Mouse (Mus musculus) megakaryocyte progenitor cell, adult 5-6 weeks (primary cell): ENCODE results near the gene Plet1. TPM values are rescaled to one million over a fixed set of nuclear protein-coding genes. Genes with fewer than 3 reads are reported as not detected.

Experiments used
- ATAC-seq: replicated peaks from 2 replicates; pipeline ENCODE4 v1.8.0; 2016; ENCODE audit warnings: mild to moderate bottlenecking, moderate TSS enrichment, inconsistent platforms; ENCODE audit not compliant: poor library complexity
- total RNA-seq, 2 experiments: library from RNA; stranded (forward) in 1 of 2; stranded (reverse) in 1 of 2; fragments of 157-497, 149-512 nt in 1 of 2; fragments of 200-1000 nt in 1 of 2; gene quantifications; 2 replicates each; pipeline versions ENCODE4 v1.2.3 to v1.2.4; 2015 to 2017

The Plet1 gene
- total RNA-seq, 2 experiments from 2014 or later: 0.35 to 0.54 TPM

GRCm38 (mm10) chr9:50533328-50533727 is 39.0 kb downstream of the Plet1 start:
- peak; percentile 51 for ATAC-seq

GRCm38 (mm10) chr9:50533791-50534190 is 39.5 kb downstream of the Plet1 start:
- peak; percentile 37 for ATAC-seq

- no peak for ATAC-seq
These were observed 41.6 kb downstream of the Plet1 start for GRCm38 (mm10) chr9:50535930-50536329.

GRCm38 (mm10) chr9:50536603-50537135 is 42.3 kb downstream of the Plet1 start:
- ATAC-seq: no peak

GRCm38 (mm10) chr9:50537295-50537694 is 43.0 kb downstream of the Plet1 start:
- ATAC-seq: peak; percentile 27

- peak; percentile 58 for ATAC-seq
These were observed 45.8 kb downstream of the Plet1 start for GRCm38 (mm10) chr9:50540170-50540569.

- no peak for ATAC-seq
These were observed 48.1 kb downstream of the Plet1 start for GRCm38 (mm10) chr9:50542401-50542800.

- ATAC-seq: peak; percentile 70
These were observed 53.6 kb downstream of the Plet1 start for GRCm38 (mm10) chr9:50547859-50548478.

- no peak for ATAC-seq
These were observed 54.6 kb downstream of the Plet1 start for GRCm38 (mm10) chr9:50548936-50549335.

- peak; percentile 45 for ATAC-seq
These were observed 57.9 kb downstream of the Plet1 start for GRCm38 (mm10) chr9:50552206-50552605.

GRCm38 (mm10) chr9:50553547-50553946 is 59.2 kb downstream of the Plet1 start:
- peak; percentile 49; the same call in 1 of the 2 replicates for ATAC-seq

GRCm38 (mm10) chr9:50554241-50555093 is 60.1 kb downstream of the Plet1 start, which contains the start of gene Il18:
Gene Il18, plus strand, starts transcription at chr9:50554827.
- ATAC-seq: peak; percentile 81

- ATAC-seq: no peak
These were observed 60.7 kb downstream of the Plet1 start, which contains the start of gene Bco2 for GRCm38 (mm10) chr9:50555094-50555446. Gene Bco2, minus strand, starts transcription at chr9:50555181.

Other genes with a start within 250 kb of the Plet1 start
- gene Rpl10-ps3, start 149.6 kb upstream of the Plet1 start, total RNA-seq (2015): 1,620 and 1,730 TPM in 2 replicates
- 240 and 354 TPM in 2 replicates for gene Rpl10-ps3, start 149.6 kb upstream of the Plet1 start, total RNA-seq (2017)
- 107 and 121 TPM in 2 replicates for gene Pts, start 34.2 kb downstream of the Plet1 start, total RNA-seq (2015)
- gene Pts, start 34.2 kb downstream of the Plet1 start, total RNA-seq (2017): 54.6 and 63.6 TPM in 2 replicates
- gene Il18, start 60.3 kb downstream of the Plet1 start, total RNA-seq (2015): 2.9 and 5.0 TPM in 2 replicates
- 0.37 and 1.5 TPM in 2 replicates for gene Il18, start 60.3 kb downstream of the Plet1 start, total RNA-seq (2017)
- 0.35 and 1.2 TPM in 2 replicates for gene Bco2, start 60.7 kb downstream of the Plet1 start, total RNA-seq (2015)
- 0.21 and 0.61 TPM in 2 replicates for gene Bco2, start 60.7 kb downstream of the Plet1 start, total RNA-seq (2017)
- not detected in 2 replicates for gene Tex12, start 66.8 kb downstream of the Plet1 start, total RNA-seq (2015)
- gene Tex12, start 66.8 kb downstream of the Plet1 start, total RNA-seq (2017): not detected in 2 replicates
- gene Sdhd, start 109.3 kb downstream of the Plet1 start, total RNA-seq (2015): 252 and 258 TPM in 2 replicates
- gene Sdhd, start 109.3 kb downstream of the Plet1 start, total RNA-seq (2017): 194 and 222 TPM in 2 replicates
- gene Timm8b, start 109.4 kb downstream of the Plet1 start, total RNA-seq (2015): 109 and 110 TPM in 2 replicates
- gene Timm8b, start 109.4 kb downstream of the Plet1 start, total RNA-seq (2017): 183 and 233 TPM in 2 replicates
- gene Pih1d2, start 122.8 kb downstream of the Plet1 start, total RNA-seq (2015): 2.4 and 3.0 TPM in 2 replicates
- 1.9 and 2.9 TPM in 2 replicates for gene Pih1d2, start 122.8 kb downstream of the Plet1 start, total RNA-seq (2017)
- 43.1 and 44.6 TPM in 2 replicates for gene Nkapd1, start 122.9 kb downstream of the Plet1 start, total RNA-seq (2015)
- gene Nkapd1, start 122.9 kb downstream of the Plet1 start, total RNA-seq (2017): 42.8 and 68.2 TPM in 2 replicates
- gene Dlat, start 165.3 kb downstream of the Plet1 start, total RNA-seq (2015): 47.2 and 58.0 TPM in 2 replicates
- 47.9 and 48.0 TPM in 2 replicates for gene Dlat, start 165.3 kb downstream of the Plet1 start, total RNA-seq (2017)
- gene Dixdc1, start 245.0 kb downstream of the Plet1 start, total RNA-seq (2015): 0.07 and 0.22 TPM in 2 replicates
- 0.42 and 0.44 TPM in 2 replicates for gene Dixdc1, start 245.0 kb downstream of the Plet1 start, total RNA-seq (2017)